Mouse (Mus musculus): ENCODE results near the gene Fes.
A peak's percentile ranks its signal among the peaks of the same experiment; 100 is the strongest.

The Fes gene

DNA sequence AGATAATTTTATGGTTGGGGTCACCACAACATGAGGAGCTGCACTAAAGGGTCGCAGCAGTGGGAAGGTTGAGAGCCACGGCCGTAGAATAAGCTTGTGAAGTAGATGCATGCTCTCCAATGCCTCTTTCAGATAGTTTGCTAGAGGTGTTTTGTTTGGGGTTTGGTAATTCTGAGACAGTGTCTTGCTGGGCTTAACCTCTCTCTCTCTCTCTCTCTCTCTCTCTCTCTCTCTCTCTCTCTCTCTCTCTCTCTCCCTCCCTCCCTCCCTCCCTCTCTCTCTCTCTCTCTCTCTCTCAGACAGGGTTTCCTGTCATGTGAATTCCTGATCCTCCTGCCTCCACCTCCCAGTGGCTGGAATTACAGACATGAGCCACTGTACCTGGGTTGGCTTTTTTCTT, 13.0 kb downstream of the Fes start:
- DNase-seq (ENCODE audit: low read depth, low spot score): no peak

GRCm38 (mm10) chr7:80374280-80374679, 13.5 kb downstream of the Fes start:
- DNase-seq (ENCODE audit: low read depth, low spot score): no peak

DNA sequence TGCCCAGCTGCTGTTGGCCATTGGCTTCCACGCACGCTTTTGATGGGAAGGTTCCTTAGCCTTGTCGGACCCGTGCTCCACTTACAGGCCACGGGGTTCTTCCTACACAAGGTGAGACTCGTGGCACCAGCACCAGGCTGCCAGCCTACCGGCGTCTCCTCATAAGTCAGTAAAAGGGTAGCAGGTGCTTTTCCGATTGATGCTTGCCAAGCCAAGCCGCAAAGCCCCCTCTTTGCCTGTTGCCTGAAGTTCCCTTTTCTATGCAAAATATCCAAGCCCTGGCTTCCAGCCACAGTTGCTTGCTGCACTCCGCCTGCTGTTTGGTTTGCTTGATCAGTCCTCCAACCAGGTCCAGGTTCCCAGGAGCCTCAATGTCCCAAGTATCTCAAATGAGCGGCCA, 13.9 kb downstream of the Fes start:
- no peak for DNase-seq (ENCODE audit: low read depth, low spot score)

DNA sequence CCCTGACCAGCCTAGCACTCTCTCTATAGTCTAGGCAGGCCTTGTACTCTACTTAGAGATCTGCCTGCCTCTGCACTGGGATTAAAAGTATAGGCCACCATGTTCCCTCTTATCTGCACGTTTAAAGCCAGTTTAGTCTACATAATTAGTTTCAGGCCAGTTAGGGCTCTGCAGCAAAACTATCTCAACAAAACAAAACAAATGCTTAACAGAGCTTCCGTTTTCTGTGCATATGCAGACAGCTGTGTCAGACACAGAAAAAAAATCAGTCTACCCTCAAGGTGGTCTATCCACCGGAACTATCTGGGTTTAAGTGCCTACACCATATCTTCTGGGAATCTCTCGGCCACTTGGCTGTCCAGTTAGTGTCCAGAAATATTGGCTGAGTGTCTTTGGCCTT, 14.4 kb downstream of the Fes start:
- DNase-seq (ENCODE audit: low read depth, low spot score): no peak

DNA sequence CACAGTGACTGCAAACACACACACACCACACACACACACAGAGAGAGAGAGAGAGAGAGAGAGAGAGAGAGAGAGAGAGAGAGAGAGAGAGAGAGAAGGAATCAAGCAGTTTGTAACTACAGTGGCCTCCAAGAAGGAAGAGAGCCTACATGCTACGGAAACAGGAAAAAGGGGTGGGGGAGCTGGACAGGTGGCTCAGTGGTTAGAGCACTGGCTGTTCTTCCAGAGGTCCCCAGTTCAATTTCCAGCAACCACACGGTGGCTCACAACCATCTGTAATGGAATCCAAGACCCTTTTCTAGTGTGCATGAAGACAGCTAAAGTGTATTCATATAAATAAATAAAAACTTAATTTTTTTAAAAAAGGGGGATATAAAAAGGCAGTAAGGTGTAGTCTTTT, 15.1 kb downstream of the Fes start:
- no peak for DNase-seq (ENCODE audit: low read depth, low spot score)

DNA sequence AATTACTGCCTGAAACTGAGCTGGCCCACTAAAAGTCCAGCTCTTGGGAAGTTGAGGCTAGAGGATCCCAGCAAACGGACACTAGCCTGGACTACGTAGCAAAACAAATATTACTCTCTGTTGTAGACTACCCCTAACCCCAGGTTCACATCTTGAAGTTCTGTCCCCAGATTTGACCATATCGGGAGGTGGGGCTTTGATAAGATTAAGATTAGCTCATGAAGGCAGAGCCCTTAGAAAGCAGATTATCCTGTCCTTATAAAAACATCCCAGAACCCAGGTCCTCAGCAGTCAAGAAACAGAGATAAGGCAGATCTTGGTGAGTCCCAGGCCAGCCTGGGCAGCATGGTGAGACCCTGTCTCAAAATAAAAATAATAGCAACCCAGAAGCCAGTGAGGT, 15.6 kb downstream of the Fes start:
- DNase-seq (ENCODE audit: low read depth, low spot score): no peak

GRCm38 (mm10) chr7:80371041-80371751, 16.6 kb downstream of the Fes start, which contains the start of gene Man2a2:
Man2a2 (minus strand) TSS chr7:80371375.
- DNase-seq (ENCODE audit: low read depth, low spot score): peak; percentile 69

DNA sequence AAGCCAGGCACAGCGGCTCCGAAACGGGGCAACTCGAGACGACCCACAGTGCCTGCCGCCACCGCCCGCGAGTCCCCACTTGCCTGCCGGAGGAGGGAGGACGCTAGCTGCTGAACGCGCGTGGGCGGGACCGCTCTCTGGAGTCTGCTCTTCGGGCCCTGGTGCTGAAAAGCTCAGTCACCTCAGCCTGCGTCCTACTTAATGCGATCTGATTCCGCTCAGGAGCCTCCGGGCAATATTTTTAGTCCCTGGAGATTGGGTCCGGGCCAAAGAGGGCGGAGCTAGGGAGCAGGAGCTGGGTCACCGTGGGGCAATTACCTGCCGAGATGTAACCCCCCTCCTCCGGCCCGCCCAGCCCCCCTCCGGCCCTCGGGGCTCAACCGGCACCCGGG, 17.1 kb downstream of the Fes start:
- peak; percentile 95 for DNase-seq (ENCODE audit: low read depth, low spot score)

GRCm38 (mm10) chr7:80369967-80370431, 17.7 kb downstream of the Fes start:
- DNase-seq (ENCODE audit: low read depth, low spot score): no peak

GRCm38 (mm10) chr7:80369461-80369860, 18.3 kb downstream of the Fes start:
- DNase-seq (ENCODE audit: low read depth, low spot score): no peak

- peak; percentile 69 for DNase-seq (ENCODE audit: low read depth, low spot score)
Observed at GRCm38 (mm10) chr7:80368635-80369421, 18.9 kb downstream of the Fes start.

- DNase-seq (ENCODE audit: low read depth, low spot score): no peak
Observed at GRCm38 (mm10) chr7:80368009-80368408, 19.7 kb downstream of the Fes start.

GRCm38 (mm10) chr7:80367232-80367631, 20.5 kb downstream of the Fes start:
- DNase-seq (ENCODE audit: low read depth, low spot score): no peak

DNA sequence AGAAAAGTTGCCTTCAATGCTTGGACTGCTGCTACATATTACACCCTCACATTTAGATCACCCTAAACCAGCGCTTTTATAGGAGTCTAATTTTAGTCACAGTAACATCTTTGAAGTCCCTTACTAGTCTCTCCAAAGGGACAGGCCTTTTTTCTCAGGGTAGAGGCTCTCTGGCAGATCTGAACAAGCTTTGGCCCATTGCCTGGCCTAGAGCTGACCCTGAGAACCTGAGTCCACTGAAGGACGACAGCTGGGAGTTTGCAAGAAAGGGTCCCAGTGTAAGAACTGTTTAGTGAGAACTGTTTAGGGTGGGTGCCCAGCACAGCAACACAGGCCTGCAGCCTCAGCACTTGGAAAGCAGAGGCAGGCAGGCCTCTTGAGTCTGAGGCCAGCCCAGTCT, 22.0 kb downstream of the Fes start:
- DNase-seq (ENCODE audit: low read depth, low spot score): no peak

- DNase-seq (ENCODE audit: low read depth, low spot score): no peak
Observed at GRCm38 (mm10) chr7:80360435-80360834, 27.3 kb downstream of the Fes start.

- DNase-seq (ENCODE audit: low read depth, low spot score): no peak
Observed at GRCm38 (mm10) chr7:80358039-80358438, 29.7 kb downstream of the Fes start.

DNA sequence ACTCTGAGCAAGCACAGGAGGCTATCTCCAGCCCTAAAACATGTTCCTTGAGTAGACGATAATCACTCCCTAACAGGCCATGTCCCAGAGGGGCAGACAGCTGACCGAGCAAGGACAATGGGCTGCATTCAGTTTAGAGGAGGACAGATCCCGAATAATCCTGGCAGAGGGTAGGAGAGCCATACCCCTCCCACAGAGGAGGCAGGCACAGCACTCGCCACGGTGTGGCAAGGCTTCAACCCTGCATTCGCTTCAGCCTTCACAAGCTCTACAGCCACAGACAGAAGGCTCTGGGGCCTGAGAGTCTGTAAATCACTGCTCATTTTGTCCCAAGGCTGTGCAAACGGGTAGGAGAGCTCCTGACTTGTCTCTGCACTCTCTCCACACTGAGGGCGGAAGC, 30.6 kb downstream of the Fes start:
- no peak for DNase-seq (ENCODE audit: low read depth, low spot score)

DNA sequence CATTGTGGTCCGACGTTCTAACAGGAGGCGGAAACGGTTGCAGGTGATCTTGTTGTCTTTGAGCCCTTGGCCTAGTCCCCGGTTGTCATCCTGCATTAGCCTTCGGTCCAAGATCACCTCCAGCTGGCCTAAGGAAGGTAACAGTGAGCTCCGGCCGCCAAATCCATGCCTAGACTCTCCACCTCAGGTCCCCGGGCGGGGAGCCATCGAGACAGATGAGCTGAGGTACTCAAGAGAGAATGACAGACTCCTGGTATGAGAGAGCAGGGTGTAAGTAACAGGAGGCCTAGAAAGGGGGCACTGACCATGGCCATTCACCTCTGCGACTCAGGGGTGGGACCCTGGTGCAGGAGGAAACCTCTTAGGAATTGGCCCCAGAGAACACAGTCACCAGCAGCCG, 31.4 kb downstream of the Fes start:
- DNase-seq (ENCODE audit: low read depth, low spot score): no peak

- no peak for DNase-seq (ENCODE audit: low read depth, low spot score)
Observed at GRCm38 (mm10) chr7:80352920-80353319, 34.8 kb downstream of the Fes start.

DNA sequence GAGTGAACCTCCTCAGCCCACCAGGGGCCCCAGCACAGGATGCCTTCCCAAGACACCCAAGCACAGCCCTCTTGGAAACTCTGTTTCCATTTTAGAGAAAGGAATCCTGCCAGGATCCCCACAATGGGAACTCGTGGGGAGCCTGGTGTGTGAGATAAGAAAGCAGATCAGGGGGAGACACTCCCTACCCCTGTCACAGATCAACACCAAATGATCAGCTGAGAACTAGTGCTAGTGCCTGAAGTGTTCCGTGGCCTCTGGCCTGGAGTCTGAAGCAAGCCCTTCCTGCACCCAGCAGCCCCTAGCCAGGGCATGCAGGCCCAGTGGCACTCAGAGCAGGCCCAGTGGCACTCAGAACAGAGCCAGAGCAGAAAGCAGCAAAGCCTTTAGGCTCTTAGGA, 36.9 kb downstream of the Fes start:
- DNase-seq (ENCODE audit: low read depth, low spot score): no peak

DNA sequence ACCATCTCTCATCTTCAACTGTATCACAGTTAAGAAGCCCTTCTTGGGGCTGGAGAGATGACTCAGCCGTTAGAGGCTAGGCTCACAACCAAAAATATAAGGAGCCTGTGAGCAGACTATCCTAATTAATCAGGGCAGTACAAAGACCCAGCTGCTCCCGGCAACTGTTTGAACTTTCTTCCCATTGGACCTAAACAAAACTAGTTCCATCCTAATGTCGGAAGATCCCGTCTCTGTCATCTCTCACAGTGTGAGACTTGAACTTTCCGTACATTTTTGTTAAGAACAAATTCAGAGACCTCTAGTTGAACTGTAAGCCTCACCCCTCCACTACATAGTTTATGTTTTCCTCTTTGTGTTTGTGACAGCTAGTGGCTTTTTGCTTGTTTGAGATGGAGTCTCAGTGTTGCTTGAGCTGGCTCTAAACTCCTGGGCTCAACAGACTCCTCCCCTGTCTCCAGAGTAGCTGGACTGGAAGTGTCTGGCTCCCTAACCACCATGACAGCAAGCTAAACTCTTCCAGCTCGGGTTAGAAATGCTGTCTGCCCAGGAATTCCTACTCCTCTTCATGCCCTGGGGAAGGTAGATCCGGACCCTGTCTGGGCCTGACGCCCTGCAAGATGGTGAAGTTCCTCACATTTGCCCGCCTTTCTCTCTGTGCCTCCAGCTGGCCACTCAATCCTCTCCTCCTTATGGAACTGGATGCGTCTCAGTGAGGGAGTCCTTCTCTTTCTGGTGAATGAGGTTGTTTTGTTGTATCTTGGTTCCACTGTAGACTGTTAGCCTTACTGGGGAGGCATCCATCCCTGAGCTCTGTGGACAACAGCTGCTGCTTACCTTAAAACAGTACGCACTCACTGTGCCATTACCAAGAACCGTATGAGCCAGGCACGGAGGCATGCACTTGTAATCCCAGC, 39.8 kb downstream of the Fes start:
- DNase-seq (ENCODE audit: low read depth, low spot score): no peak

DNA sequence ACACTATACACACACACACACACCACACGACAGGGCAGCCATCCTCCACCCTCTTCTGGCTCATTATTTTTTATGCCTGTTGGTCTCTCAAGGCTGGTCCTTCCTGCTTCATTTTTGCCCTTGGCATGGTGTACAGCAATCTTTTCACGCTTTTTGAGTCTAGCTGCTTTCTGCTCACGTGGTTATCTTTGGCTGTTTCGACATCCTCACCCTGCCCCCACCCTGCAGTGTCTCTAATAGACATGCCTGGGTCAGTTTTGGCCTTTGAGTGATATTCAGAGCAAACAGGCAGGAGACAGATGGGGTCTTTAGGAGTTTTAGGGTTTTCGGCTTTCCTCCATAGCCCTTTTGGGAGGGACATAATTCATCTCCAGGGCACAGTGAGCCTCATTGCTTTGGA, 40.9 kb downstream of the Fes start:
- no peak for DNase-seq (ENCODE audit: low read depth, low spot score)

Measured in ZHBTc4 (cell line).